Mouse (Mus musculus) cortical plate, adult 2 months (tissue): ENCODE data around the gene Pnlip. TPM values are rescaled to one million over a fixed set of nuclear protein-coding genes. Genes with fewer than 3 reads are reported as not detected.

ENCODE experiments used
- H3K27ac ChIP-seq: fragments of 200-500 bp; 2 replicates; pipeline ENCODE4 v1.5.1; 2012; ENCODE audit warnings: low read length, control low read depth, inconsistent platforms; ENCODE audit not compliant: insufficient read depth
- H3K4me1 ChIP-seq: fragments of 200-500 bp; 2 replicates; pipeline ENCODE4 v1.6.1; 2011; ENCODE audit warnings: low read length; ENCODE audit not compliant: control insufficient read depth, insufficient read depth
- H3K4me3 ChIP-seq: fragments of 200-500 bp; 2 replicates; pipeline ENCODE4 v1.5.1; 2011; ENCODE audit warnings: mild to moderate bottlenecking, low read length, control low read depth; ENCODE audit not compliant: insufficient read depth
- CTCF ChIP-seq: fragments of 200-500 bp; IDR thresholded peaks from 2 replicates; pipeline ENCODE4 v1.5.1; 2011; ENCODE audit warnings: mild to moderate bottlenecking, control low read depth, low read length; ENCODE audit not compliant: insufficient read depth; ENCODE audit errors: extremely low read depth
- POLR2A ChIP-seq: fragments of 200-500 bp; IDR thresholded peaks from 2 replicates; pipeline ENCODE4 v1.6.1; 2011; ENCODE audit warnings: mild to moderate bottlenecking, low read length, control low read depth; ENCODE audit not compliant: insufficient read depth; ENCODE audit errors: extremely low read depth
- polyA plus RNA-seq: library from polyadenylated mRNA; depleted of rRNA; stranded (reverse); fragments of >200 nt; gene quantifications from 2 replicates; pipeline ENCODE4 v1.2.3, GENCODE M21; 2012; rRNA removed

Gene Pnlip
- polyA plus RNA-seq = 1.5 and 3.3 TPM in 2 replicates

DNA sequence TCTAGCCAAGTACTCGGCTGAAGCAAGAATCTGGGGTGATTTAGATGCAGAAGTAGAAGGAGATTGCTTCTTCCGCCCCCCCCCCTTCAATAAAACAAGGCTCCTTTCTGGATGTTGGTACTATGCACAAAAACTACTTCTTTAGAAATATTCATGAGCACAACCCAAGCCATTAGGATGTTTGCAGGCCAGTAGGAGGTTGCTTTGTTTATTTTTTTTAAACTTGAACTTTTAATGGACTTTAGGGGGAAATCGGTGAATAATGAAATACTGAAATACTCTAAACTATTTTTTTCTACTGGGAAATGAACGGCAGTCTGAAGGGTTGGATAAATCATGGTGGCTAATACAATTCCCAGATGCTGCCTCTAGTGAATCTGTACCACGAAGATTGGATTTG is at the start of gene Pnlip:
Pnlip (plus strand) TSS at position 301 of the 400 bp plus-strand sequence.
- TF ChIP-seq CTCF (no peak), POLR2A (no peak)

DNA sequence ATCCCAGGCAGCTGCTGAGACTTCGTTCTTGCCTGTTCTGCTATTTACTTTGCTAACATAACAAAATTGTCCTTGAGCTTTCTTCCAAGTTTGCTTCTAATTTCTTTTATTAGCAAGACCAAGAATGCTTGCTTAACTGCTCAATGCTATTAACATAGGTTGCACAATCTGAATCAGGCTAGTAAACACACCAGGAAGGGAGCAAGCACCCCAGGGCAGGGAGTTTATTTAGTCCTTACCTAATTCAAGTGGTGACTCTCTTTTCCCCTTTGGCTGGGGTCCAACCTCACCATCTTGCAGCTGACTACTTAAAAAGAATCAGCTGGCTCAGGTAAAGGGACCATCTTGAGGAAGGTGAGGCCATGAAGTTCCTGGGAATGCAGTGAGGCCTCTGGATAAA is 42.6 kb upstream of the Pnlip start:
- H3K4me1 ChIP-seq = no peaks in the 10 kb centered on the region
- TF ChIP-seq CTCF (no peak), POLR2A (no peak)
- no peak overlapping the region for H3K27ac ChIP-seq
- no peak overlapping the region for H3K4me3 ChIP-seq

More for the DNA sequence above, at the start of gene Pnlip:
- no peaks in the 10 kb centered on the region for H3K4me1 ChIP-seq
- H3K4me3 ChIP-seq = no peak within 1 kb of the TSS
- H3K27ac ChIP-seq = no peak within 1 kb of the TSS

DNA sequence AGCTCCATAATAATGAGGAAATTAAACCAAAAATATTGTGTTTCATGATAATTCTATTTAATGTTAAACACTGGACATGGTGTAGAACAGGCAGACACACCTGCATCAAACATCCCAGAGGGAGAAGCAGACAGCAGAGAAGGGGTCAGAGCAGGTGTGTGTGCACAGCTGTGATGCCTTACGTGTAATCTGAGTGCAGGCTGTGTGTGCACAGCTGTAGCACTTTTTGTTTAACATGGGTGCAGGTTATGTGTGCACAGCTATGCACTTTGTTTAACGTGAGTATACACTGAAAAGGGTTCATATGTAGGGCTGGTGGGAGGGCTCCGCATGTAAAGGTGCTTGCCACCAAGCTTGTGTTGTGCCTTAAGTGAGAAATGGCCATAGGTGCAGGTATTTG is 39.6 kb upstream of the Pnlip start:
- no peak overlapping the region for H3K4me3 ChIP-seq
- TF ChIP-seq POLR2A = no peak
- TF ChIP-seq CTCF = no peak
- H3K27ac ChIP-seq = no peak overlapping the region
- no peaks in the 10 kb centered on the region for H3K4me1 ChIP-seq

DNA sequence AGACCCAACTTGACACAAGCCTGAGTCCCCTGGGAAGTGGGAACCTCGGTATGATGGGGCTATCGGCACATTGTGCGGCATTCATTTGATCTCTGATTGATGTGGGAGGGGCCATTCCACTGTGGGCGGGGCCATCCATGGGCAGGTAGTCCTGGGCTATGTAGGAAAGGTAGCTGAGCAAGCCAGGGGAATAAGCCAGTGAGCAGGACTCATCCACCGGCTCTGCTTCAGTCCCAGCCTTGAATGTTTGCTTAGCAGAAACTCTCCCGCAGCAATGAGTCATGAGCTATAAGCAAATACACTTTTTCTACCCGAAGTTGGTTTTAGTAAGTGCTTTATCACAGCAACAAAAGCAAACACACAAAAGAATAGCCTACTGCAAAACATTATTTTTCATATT is 35.7 kb upstream of the Pnlip start:
- no peak for TF ChIP-seq CTCF
- no peak for TF ChIP-seq POLR2A
- H3K27ac ChIP-seq = no peak overlapping the region
- H3K4me1 ChIP-seq = no peaks in the 10 kb centered on the region
- H3K4me3 ChIP-seq = no peak overlapping the region

DNA sequence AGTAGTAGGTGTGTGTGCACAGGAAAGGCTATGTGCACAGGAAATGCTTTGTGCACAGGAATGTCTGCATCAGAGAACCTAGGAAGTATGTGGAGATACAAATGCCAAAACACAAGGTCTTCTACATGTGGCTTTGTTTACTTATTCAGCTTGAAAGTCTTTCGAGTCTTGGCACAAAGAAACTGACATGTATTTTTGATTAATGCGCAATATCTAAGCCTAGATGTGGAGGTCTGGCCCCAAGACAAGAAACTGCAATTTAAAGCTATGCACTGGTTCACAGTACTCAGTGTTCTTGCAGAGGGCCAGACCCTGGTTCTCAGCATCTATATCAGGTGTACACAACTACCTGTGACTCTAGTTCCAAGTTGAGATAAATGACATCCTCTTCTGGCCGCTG is 31.6 kb upstream of the Pnlip start:
- Histone ChIP-seq H3K4me3 (no peak overlapping the region), H3K27ac (no peak overlapping the region), H3K4me1 (no peaks in the 10 kb centered on the region)
- TF ChIP-seq CTCF (no peak), POLR2A (no peak)

DNA sequence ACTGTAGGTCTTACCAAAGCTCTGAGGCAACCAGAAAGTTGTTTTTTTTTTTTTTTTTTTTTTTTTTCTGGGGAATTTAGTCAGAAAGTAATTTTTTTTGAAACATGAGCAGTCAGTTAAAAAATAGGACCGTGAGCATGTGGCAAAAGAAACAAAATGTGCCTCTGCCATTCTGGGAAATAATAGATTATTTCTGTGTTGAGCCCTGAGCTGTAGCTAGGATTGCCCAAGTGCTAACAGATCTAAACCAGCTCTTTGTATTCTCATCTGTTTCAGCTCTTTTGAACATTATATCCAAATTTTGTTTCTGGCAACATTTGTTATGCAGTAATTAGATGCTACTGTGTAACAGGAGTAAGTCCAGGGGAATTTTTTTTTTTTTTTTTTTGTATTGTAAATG is 30.7 kb upstream of the Pnlip start:
- TF ChIP-seq CTCF = no peak
- TF ChIP-seq POLR2A = no peak
- no peak overlapping the region for H3K4me3 ChIP-seq
- no peak overlapping the region for H3K27ac ChIP-seq
- no peaks in the 10 kb centered on the region for H3K4me1 ChIP-seq

GRCm38 (mm10) chr19:58624799-58625198 is 27.5 kb upstream of the Pnlip start:
- H3K27ac ChIP-seq = no peak overlapping the region
- TF ChIP-seq CTCF = no peak
- no peak for TF ChIP-seq POLR2A

DNA sequence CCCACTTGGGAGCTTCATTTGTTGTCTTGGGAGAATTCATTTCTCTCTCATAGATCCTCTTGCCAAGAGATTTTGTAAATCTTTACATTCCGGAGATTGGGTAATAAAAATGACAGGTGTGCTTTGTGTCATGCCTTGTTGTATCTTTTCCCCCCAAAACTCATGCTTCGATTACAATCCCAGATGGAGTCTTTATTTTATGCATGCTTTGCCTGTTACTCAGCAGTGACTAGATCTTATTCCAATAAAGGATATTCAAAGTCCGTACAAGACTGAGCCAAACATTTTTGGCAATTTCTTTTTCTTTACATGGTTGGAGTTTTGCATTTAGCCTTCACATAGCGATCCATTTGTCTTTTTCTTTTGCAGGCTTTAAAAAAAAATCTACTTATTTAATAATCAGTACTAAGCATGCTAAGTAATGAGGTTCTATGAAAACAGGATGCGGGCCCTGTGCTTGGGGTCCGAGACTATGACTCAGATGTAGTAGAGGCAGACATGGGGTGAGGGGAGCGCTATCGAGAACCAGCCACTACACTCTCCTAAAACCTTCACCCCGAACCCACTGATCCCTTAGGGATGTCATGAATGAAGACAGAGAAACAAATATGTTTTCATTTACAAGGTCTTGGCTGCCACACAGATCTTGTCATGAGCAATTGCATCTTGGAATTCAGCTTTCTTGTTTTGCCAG is 26.9 kb upstream of the Pnlip start:
- Histone ChIP-seq H3K4me1 (no peaks in the 10 kb centered on the region), H3K4me3 (no peak overlapping the region), H3K27ac (no peak overlapping the region)
- no peak for TF ChIP-seq POLR2A
- no peak for TF ChIP-seq CTCF

More at GRCm38 (mm10) chr19:58624799-58625198, 27.5 kb upstream of the Pnlip start:
- Histone ChIP-seq H3K4me1 (no peaks in the 10 kb centered on the region), H3K4me3 (no peak overlapping the region)

- peak; percentile 41; the same call in 1 of the 2 replicates for TF ChIP-seq CTCF
- no peak for TF ChIP-seq POLR2A
- Histone ChIP-seq H3K27ac (no peak overlapping the region), H3K4me3 (no peak overlapping the region), H3K4me1 (no peaks in the 10 kb centered on the region)
Observed at GRCm38 (mm10) chr19:58627406-58628337, 24.6 kb upstream of the Pnlip start.
